Mouse (Mus musculus): ENCODE measurements at regions not wholly inside any gene's neighbourhood (a gene's known extent, or its start where the extent isn't known, plus 50 kb on each side); places are given as distances from the start of the nearest gene placed in this dataset.

GRCm38 (mm10) chr17:85915870-85916269 is 227.8 kb upstream of the Six2 start:
- TF ChIP-seq CTCF (IDR thresholded peaks at IDR 0.05; ENCODE audit: low read depth, low read length) (no peak), POLR2A (IDR thresholded peaks at IDR 0.05; ENCODE audit: extremely low read depth, insufficient read depth, low read length) (no peak)

All from liver, adult 2 months (tissue).